Mouse (Mus musculus): ENCODE data around the gene Pask. TPM values are rescaled to one million over a fixed set of nuclear protein-coding genes. Genes with fewer than 3 reads are reported as not detected.

The Pask gene
- total RNA-seq, 2 experiments from 2014 or later = 3.9 to 9.4 TPM

GRCm38 (mm10) chr1:93291591-93291990 is 51.7 kb downstream of the Pask start:
- intact Hi-C loops (cut with DNase I) = no loop called here
- no peak for DNase-seq (ENCODE audit: low spot score in 2 of 2)

DNA sequence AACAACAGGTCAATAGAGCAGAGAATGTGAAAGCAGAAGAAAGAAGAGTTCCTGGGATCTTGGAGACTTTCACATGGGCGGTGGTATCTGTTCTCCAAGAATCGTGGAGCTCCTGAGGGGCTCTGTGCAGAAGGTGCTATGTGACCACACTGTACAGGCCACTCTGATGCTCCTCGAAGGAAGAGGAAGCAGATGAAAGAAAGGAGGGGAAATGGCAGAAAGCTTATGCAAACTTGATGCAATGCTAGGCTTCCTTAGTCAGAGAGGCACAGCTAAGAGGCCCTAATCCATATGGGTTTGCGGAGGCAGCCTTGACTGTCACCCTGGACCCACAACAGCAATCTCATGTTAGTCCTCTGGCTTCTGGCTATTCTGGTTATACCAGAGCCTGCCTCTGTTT is 52.3 kb downstream of the Pask start:
- intact Hi-C loops (cut with DNase I) = no loop called here
- no peak for DNase-seq (ENCODE audit: low spot score in 2 of 2)

DNA sequence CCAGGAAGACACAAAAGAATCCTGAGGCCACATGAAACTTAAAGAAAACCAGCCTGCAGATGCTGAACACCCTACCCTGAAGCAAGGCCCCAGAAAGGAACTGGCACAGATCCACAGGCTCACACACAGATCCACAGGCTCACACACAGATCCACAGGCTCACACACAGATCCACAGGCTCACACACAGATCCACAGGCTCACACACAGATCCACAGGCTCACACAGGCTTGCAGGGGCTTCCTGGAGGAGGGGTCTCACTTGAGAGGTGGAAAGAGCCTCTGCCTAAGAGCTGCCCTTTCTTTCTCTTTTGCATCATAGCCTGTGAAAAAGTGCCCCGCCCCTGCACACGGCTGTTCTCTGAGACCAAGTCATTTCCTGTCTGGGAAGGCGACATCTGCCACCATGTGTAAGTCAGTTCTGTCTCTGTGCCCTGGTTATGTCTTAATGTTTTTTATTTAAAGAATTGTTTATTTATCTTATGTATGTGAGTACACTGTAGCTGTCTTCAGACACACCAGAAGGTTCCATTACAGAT is 53.5 kb downstream of the Pask start:
- no peak for DNase-seq (ENCODE audit: low spot score in 2 of 2)
- intact Hi-C loops (cut with DNase I) = no loop called here

- no peak for DNase-seq (ENCODE audit: low spot score in 2 of 2)
- intact Hi-C loops (cut with DNase I) = no loop called here
These were observed 66.2 kb downstream of the Pask start for GRCm38 (mm10) chr1:93277041-93277440.

DNA sequence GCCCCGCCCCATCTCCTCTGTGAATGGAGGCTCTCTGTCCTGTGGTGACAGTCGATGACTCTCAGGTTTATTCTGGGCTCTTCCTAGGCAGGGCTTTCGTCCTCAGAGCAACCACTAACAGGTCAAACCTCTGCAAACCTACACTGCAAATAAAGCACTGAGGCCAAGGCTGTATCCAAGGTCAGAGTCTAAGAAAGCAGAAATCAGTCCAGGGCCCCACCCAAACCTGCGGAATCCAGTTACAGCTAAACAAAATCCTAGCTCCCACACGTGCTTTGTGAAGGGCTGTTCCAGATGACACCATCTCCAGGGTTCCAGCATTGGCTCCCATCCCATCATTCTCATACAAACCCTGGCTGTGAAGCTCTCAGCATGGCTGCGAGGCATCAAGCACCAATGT is 67.7 kb downstream of the Pask start:
- intact Hi-C loops (cut with DNase I) = no loop called here
- no peak for DNase-seq (ENCODE audit: low spot score in 2 of 2)

DNA sequence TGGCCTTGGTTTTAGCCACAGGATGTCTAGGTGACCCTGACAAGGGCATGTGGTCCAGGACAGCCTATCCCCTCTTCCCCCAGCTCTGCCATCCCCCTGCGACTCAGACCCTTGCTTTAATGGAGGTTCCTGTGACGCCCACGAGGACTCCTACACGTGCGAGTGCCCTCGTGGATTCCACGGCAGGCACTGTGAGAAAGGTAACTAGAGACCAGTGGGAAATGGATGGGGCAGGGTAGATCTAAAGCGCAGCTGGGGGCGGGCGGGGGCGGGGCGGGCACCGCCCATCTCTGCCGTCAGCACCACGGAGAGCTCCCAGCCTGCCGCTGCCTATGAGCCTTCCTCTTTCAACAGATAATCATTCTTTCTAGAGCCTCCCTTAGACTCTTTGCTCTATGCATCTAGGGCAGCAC is 70.9 kb downstream of the Pask start:
- intact Hi-C loops (cut with DNase I) = no loop called here
- no peak for DNase-seq (ENCODE audit: low spot score in 2 of 2)

DNA sequence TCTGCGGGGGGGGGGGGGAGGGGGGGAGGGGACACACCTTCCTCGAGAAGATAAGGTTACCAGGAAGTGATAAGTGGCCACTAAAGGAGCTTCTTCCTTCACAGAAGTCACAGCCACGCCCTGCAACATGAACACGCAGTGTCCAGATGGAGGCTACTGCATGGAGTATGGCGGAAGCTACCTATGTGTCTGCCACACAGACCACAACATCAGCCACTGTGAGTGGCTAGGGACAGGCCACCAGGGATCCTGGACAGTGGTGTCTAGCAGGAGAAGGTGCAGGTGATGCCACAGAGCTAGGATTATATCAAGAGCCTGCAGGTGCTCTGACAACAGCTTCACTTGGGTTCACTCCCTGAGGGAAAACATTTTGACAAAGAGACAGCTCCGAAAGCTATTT is 71.5 kb downstream of the Pask start:
- intact Hi-C loops (cut with DNase I) = no loop called here
- no peak for DNase-seq (ENCODE audit: low spot score in 2 of 2)

- intact Hi-C loops (cut with DNase I) = no loop called here
- DNase-seq (ENCODE audit: low spot score in 2 of 2) = no peak
These were observed 72.6 kb downstream of the Pask start for GRCm38 (mm10) chr1:93270516-93271240.

- DNase-seq (ENCODE audit: low spot score in 2 of 2) = no peak
- intact Hi-C loops (cut with DNase I) = no loop called here
These were observed 75.0 kb downstream of the Pask start for GRCm38 (mm10) chr1:93268246-93268645.

GRCm38 (mm10) chr1:93267207-93267606 is 76.1 kb downstream of the Pask start:
- DNase-seq (ENCODE audit: low spot score in 2 of 2) = no peak
- intact Hi-C loops (cut with DNase I) = no loop called here

Small RNA genes within 50 kb of the gene (microRNA-seq; reads per million reads assigned to microRNA genes)
- gene Mir6345 (0 reads per million in 2 experiments), gene Mir6901 (0 reads per million in 2 experiments), gene Mir6902 (0 reads per million in 2 experiments)

Other genes starting within 250 kb of the Pask start
- 100 to 1,000 TPM; 724 to 739 TPM for gene Kif1a, start 241.5 kb downstream of the Pask start, total RNA-seq (2021)
- gene Agxt, start 208.2 kb downstream of the Pask start, total RNA-seq (2021) = not detected
- not detected for gene 2310007B03Rik, start 182.5 kb downstream of the Pask start, total RNA-seq (2021)
- gene Crocc2, start 174.8 kb downstream of the Pask start, total RNA-seq (2021) = under 1 TPM; 0.07 to 0.09 TPM
- gene Sned1, start 107.6 kb downstream of the Pask start, total RNA-seq (2021) = 1 to 10 TPM; 6.1 to 6.9 TPM
- 10 to 100 TPM; 20.4 to 23.3 TPM for gene Mterf4, start 37.6 kb downstream of the Pask start, total RNA-seq (2021)
- gene Ppp1r7, start 628 bp downstream of the Pask start, total RNA-seq (2021) = 10 to 100 TPM; 81.1 to 84.7 TPM
- gene Ano7, start 30.4 kb upstream of the Pask start, total RNA-seq (2021) = under 1 TPM in 1 of 2 experiments, not detected in 1; 0.14 TPM
- gene Hdlbp, start 135.3 kb upstream of the Pask start, total RNA-seq (2021) = 100 to 1,000 TPM; 162 to 171 TPM
- gene Farp2, start 168.6 kb upstream of the Pask start, total RNA-seq (2021) = 10 to 100 TPM; 10.8 to 13.3 TPM

Data from left cerebral cortex, postnatal 25 days (tissue).